Mouse (Mus musculus) lung, embryonic 14.5 days (tissue): ENCODE measurements around the gene Srcin1. TPM values are rescaled to one million over a fixed set of nuclear protein-coding genes. Genes with fewer than 3 reads are reported as not detected.
A peak's percentile ranks its signal among the peaks of the same experiment; 100 is the strongest.

ENCODE experiments used
- ATAC-seq: fragments of 200-750 bp; cut with Nextera tagmentation; 2 replicates; pipeline ENCODE4 v1.8.0; 2017; ENCODE audit warnings: mild to moderate bottlenecking, moderate TSS enrichment, moderate library complexity; ENCODE audit not compliant: insufficient read depth
- DNase-seq: peaks from one replicate; pipeline ENCODE4 v3.0.0-alpha.2; 2015
- H3K27ac ChIP-seq: fragments of 300-500 bp; sonication (generic); 2 replicates; pipeline ENCODE4 v1.5.1; 2014; ENCODE audit warnings: low read depth, mild to moderate bottlenecking, moderate library complexity
- H3K27me3 ChIP-seq: fragments of 300-500 bp; sonication (generic); 2 replicates; pipeline ENCODE4 v1.6.1; 2014; ENCODE audit warnings: low read length, control low read depth; ENCODE audit not compliant: insufficient read depth
- H3K36me3 ChIP-seq: fragments of 300-500 bp; sonication (generic); 2 replicates; pipeline ENCODE4 v1.6.1; 2014; ENCODE audit warnings: control low read depth; ENCODE audit not compliant: insufficient read depth
- H3K4me1 ChIP-seq: fragments of 300-500 bp; sonication (generic); 2 replicates; pipeline ENCODE4 v1.6.1; 2014; ENCODE audit warnings: antibody characterized with exemption, control low read depth; ENCODE audit not compliant: insufficient read depth
- H3K4me2 ChIP-seq: fragments of 300-500 bp; sonication (generic); 2 replicates; pipeline ENCODE4 v1.6.1; 2014; ENCODE audit warnings: mild to moderate bottlenecking
- H3K4me3 ChIP-seq: fragments of 300-500 bp; sonication (generic); 2 replicates; pipeline ENCODE4 v1.5.1; 2014; ENCODE audit warnings: low read depth, low read length
- H3K9ac ChIP-seq: fragments of 300-500 bp; sonication (generic); 2 replicates; pipeline ENCODE4 v1.6.1; 2014
- H3K9me3 ChIP-seq: fragments of 300-500 bp; sonication (generic); 2 replicates; pipeline ENCODE4 v1.6.1; 2016; ENCODE audit warnings: low read depth, low read length, control low read depth
- CTCF ChIP-seq: IDR thresholded peaks from 2 replicates; pipeline ENCODE4 v1.5.1; 2016; ENCODE audit warnings: antibody characterized with exemption, low read depth
- WGBS: fragments of 180-500 bp; shearing (Covaris S2); extraction: QIAGEN DNeasy Blood & Tissue Kit; methylation state at CpG from one replicate; pipeline ENCODE4 v1.1.7; 2014; 5-methylcytosine and 5-hydroxymethylcytosine counted together
- polyA plus RNA-seq: library from polyadenylated mRNA; unstranded; fragments of >200 nt; fragmentation: Nextera tagmentation; extraction: Ambion mirVana; gene quantifications from 2 replicates; pipeline ENCODE4 v1.2.1, GENCODE M21; 2014

The Srcin1 gene
- polyA plus RNA-seq, 1 experiment from 2014 or later, result 0.68 TPM

GRCm38 (mm10) chr11:97579088-97579857, 3.3 kb upstream of the Srcin1 start:
- no peak overlapping the region for H3K4me2 ChIP-seq
- no peak overlapping the region for H3K9ac ChIP-seq
- DNase-seq, result no peak
- 19% methylated on average over 10 of the region's 10 CpGs for WGBS
- no peak for TF ChIP-seq CTCF
- H3K27me3 ChIP-seq, result peaks cover 19% of the 10 kb centered on the region
- no peak overlapping the region for H3K27ac ChIP-seq
- H3K4me1 ChIP-seq, result 0 out of 2 replicates have a peak, but pooled peaks cover 2% of the 10 kb centered on the region
- no peaks in the 10 kb centered on the region for H3K9me3 ChIP-seq
- no peaks in the 10 kb centered on the region for H3K36me3 ChIP-seq
- no peak for ATAC-seq
- no peak overlapping the region for H3K4me3 ChIP-seq

- peak overlapping the region; percentile 42; the same call in 1 of the 2 replicates for H3K27ac ChIP-seq
- no peak for TF ChIP-seq CTCF
- ATAC-seq, result no peak
- 0 out of 2 replicates have a peak, but pooled peaks cover 2% of the 10 kb centered on the region for H3K4me1 ChIP-seq
- H3K36me3 ChIP-seq, result no peaks in the 10 kb centered on the region
- 19% methylated on average over 2 of the region's 2 CpGs for WGBS
- no peak overlapping the region for H3K4me3 ChIP-seq
- H3K27me3 ChIP-seq, result peaks cover 29% of the 10 kb centered on the region
- peak; percentile 76 for DNase-seq
- no peak overlapping the region for H3K4me2 ChIP-seq
- no peaks in the 10 kb centered on the region for H3K9me3 ChIP-seq
- no peak overlapping the region for H3K9ac ChIP-seq
These were observed 2.3 kb upstream of the Srcin1 start for GRCm38 (mm10) chr11:97578286-97578685.

- Histone ChIP-seq H3K9ac (peak overlapping the region; percentile 60), H3K4me2 (peak overlapping the region; percentile 98), H3K9me3 (no peaks in the 10 kb centered on the region), H3K27ac (peak overlapping the region; percentile 54), H3K36me3 (no peaks in the 10 kb centered on the region), H3K27me3 (peaks cover 51% of the 10 kb centered on the region), H3K4me1 (0 out of 2 replicates have a peak, but pooled peaks cover 8% of the 10 kb centered on the region), H3K4me3 (peak overlapping the region; percentile 60)
- WGBS, result under 1% methylated on average over 18 of the region's 18 CpGs
- ATAC-seq (peak; percentile 67), DNase-seq (peak; percentile 89)
- TF ChIP-seq CTCF, result peak; percentile 97
These were observed 348 bp downstream of the Srcin1 start for GRCm38 (mm10) chr11:97575638-97576037.

GRCm38 (mm10) chr11:97575075-97575474, 911 bp downstream of the Srcin1 start:
- Histone ChIP-seq H3K27ac (0 out of 2 replicates have a peak overlapping the region, but pooled peaks have one; percentile 16), H3K4me1 (0 out of 2 replicates have a peak, but pooled peaks cover 8% of the 10 kb centered on the region), H3K4me3 (peak overlapping the region; percentile 60), H3K27me3 (peaks cover 51% of the 10 kb centered on the region), H3K4me2 (peak overlapping the region; percentile 98), H3K36me3 (no peaks in the 10 kb centered on the region), H3K9me3 (no peaks in the 10 kb centered on the region), H3K9ac (peak overlapping the region; percentile 60)
- WGBS, result under 1% methylated on average over 42 of the region's 62 CpGs
- peak; percentile 71 for DNase-seq
- ATAC-seq, result 0 out of 2 replicates have a peak, but pooled peaks have one; percentile 13
- no peak for TF ChIP-seq CTCF

- TF ChIP-seq CTCF, result no peak
These were observed 1.4 kb downstream of the Srcin1 start for GRCm38 (mm10) chr11:97574551-97575051.

GRCm38 (mm10) chr11:97573891-97574550, 2.0 kb downstream of the Srcin1 start:
- Histone ChIP-seq H3K4me2 (peak overlapping the region; percentile 98), H3K9me3 (no peaks in the 10 kb centered on the region), H3K27ac (no peak overlapping the region), H3K4me3 (peak overlapping the region; percentile 60), H3K4me1 (0 out of 2 replicates have a peak, but pooled peaks cover 8% of the 10 kb centered on the region), H3K9ac (no peak overlapping the region), H3K36me3 (no peaks in the 10 kb centered on the region), H3K27me3 (peaks cover 54% of the 10 kb centered on the region)
- WGBS, result under 1% methylated on average over 26 of the region's 28 CpGs
- ATAC-seq (no peak), DNase-seq (peak; percentile 50)
- TF ChIP-seq CTCF, result peak; percentile 21; the same call in 1 of the 2 replicates

More at GRCm38 (mm10) chr11:97574551-97575051, 1.4 kb downstream of the Srcin1 start:
- Histone ChIP-seq H3K4me3 (peak overlapping the region; percentile 60), H3K36me3 (no peaks in the 10 kb centered on the region), H3K9ac (peak overlapping the region; percentile 60), H3K4me1 (0 out of 2 replicates have a peak, but pooled peaks cover 8% of the 10 kb centered on the region), H3K27me3 (peaks cover 51% of the 10 kb centered on the region), H3K9me3 (no peaks in the 10 kb centered on the region), H3K27ac (no peak overlapping the region), H3K4me2 (peak overlapping the region; percentile 98)
- ATAC-seq (no peak), DNase-seq (no peak)
- under 1% methylated on average over 34 of the region's 43 CpGs for whole genome bisulfite sequencing
